Mouse (Mus musculus) olfactory bulb, adult 2 months (tissue): ENCODE measurements around the gene Cracr2b.

Source experiments
- CTCF ChIP-seq: fragments of 200-500 bp; IDR thresholded peaks from 2 replicates; pipeline ENCODE4 v1.5.1; 2012; ENCODE audit warnings: low read depth, mild to moderate bottlenecking, low read length, moderate library complexity; ENCODE audit not compliant: insufficient read depth
- POLR2A ChIP-seq: fragments of 200-500 bp; IDR thresholded peaks from 2 replicates; pipeline ENCODE4 v1.6.1; 2012; ENCODE audit warnings: mild to moderate bottlenecking, low read depth, low read length, moderate library complexity; ENCODE audit not compliant: insufficient read depth

GRCm38 (mm10) chr7:141508160-141508559 is 47.3 kb downstream of the Cracr2b start:
- TF ChIP-seq CTCF (no peak), POLR2A (no peak)
